Comparison of ENCODE assay signal across 18 mouse cellular contexts in genomic region chr13:73322626-73323025, GRCm38 (mm10).
"Had no signal": no experiment of that assay in that cellular context is flagged by ENCODE, and none has a peak within 500 bp of the region (broad histone marks: within the 10 kb centered on the region; RNA-seq: fewer than 3 reads in every experiment).

No protein-coding gene starts in this region.

- H3K4me2 ChIP-seq: limb, embryonic 12.5 days; limb, embryonic 15.5 days; liver, embryonic 13.5 days; midbrain, embryonic 11.5 days; neural tube, embryonic 12.5 days had no signal

- H3K4me3 ChIP-seq: limb, embryonic 12.5 days; limb, embryonic 15.5 days; liver, embryonic 13.5 days; neural tube, embryonic 12.5 days had no signal

- H3K9me3 ChIP-seq: limb, embryonic 15.5 days; liver, embryonic 13.5 days had no signal

- H3K27ac ChIP-seq: limb, embryonic 12.5 days; limb, embryonic 15.5 days; liver, embryonic 13.5 days; neural tube, embryonic 12.5 days; stomach, postnatal 0 days had no signal

- H3K27me3 ChIP-seq: limb, embryonic 12.5 days; limb, embryonic 15.5 days; liver, embryonic 13.5 days; neural tube, embryonic 12.5 days had no signal

- H3K9ac ChIP-seq: limb, embryonic 12.5 days; limb, embryonic 15.5 days; liver, embryonic 13.5 days; neural tube, embryonic 12.5 days had no signal

- DNase-seq: kidney, postnatal 14 days; kidney, postnatal 4 days; left cerebral cortex, postnatal 4 days; liver, embryonic 13.5 days; lung, adult 2 months; lung, postnatal 14 days; lung, postnatal 4 days; midbrain, embryonic 14.5 days; retina, postnatal 1 day; right cerebral cortex, postnatal 25 days; thymus, adult 2 months; thymus, postnatal 14 days; thymus, postnatal 4 days had no signal
